Mouse (Mus musculus) kidney, embryonic 16.5 days (tissue): ENCODE data around the gene Pcnt. TPM values are rescaled to one million over a fixed set of nuclear protein-coding genes. Genes with fewer than 3 reads are reported as not detected.

ENCODE experiments used
- ATAC-seq: fragments of 200-750 bp; cut with Nextera tagmentation; 2 replicates; pipeline ENCODE4 v1.8.0; 2017; ENCODE audit warnings: moderate TSS enrichment; ENCODE audit not compliant: low FRiP score, low TSS enrichment
- H3K27ac ChIP-seq: fragments of 300-500 bp; sonication (generic); 2 replicates; pipeline ENCODE4 v1.5.1; 2014; ENCODE audit warnings: low read length
- H3K27me3 ChIP-seq: fragments of 300-500 bp; sonication (generic); 2 replicates; pipeline ENCODE4 v1.6.1; 2014; ENCODE audit warnings: low read length, control low read depth, mixed read lengths; ENCODE audit not compliant: insufficient read depth
- H3K36me3 ChIP-seq: fragments of 300-500 bp; sonication (generic); 2 replicates; pipeline ENCODE4 v1.6.1; 2014; ENCODE audit warnings: low read length, control low read depth, mixed read lengths; ENCODE audit not compliant: insufficient read depth
- H3K4me1 ChIP-seq: fragments of 300-500 bp; sonication (generic); 2 replicates; pipeline ENCODE4 v1.6.1; 2014; ENCODE audit warnings: low read length, control low read depth, mixed read lengths; ENCODE audit not compliant: insufficient read depth
- H3K4me2 ChIP-seq: fragments of 300-500 bp; sonication (generic); replicated peaks from 2 replicates; pipeline ENCODE4 v1.6.1; 2014; ENCODE audit warnings: low read depth, low read length
- H3K4me3 ChIP-seq: fragments of 300-500 bp; sonication (generic); 2 replicates; pipeline ENCODE4 v1.5.1; 2014; ENCODE audit warnings: mild to moderate bottlenecking, low read length
- H3K9ac ChIP-seq: fragments of 300-500 bp; sonication (generic); replicated peaks from 2 replicates; pipeline ENCODE4 v1.6.1; 2014; ENCODE audit warnings: low read length
- H3K9me3 ChIP-seq: fragments of 300-500 bp; sonication (generic); 2 replicates; pipeline ENCODE4 v1.6.1; 2016; ENCODE audit warnings: low read length, control low read depth
- WGBS: fragments of 180-500 bp; shearing (Covaris S2); extraction: QIAGEN DNeasy Blood & Tissue Kit; methylation state at CpG from one replicate; pipeline ENCODE4 v1.1.7; 2014; 5-methylcytosine and 5-hydroxymethylcytosine counted together
- polyA plus RNA-seq: library from polyadenylated mRNA; unstranded; fragments of >200 nt; fragmentation: Nextera tagmentation; extraction: Ambion mirVana; gene quantifications from 2 replicates; pipeline ENCODE4 v1.2.1, GENCODE M21; 2015

Pcnt gene
- polyA plus RNA-seq: 15.3 and 18.0 TPM in 2 replicates

GRCm38 (mm10) chr10:76442178-76443088, at the start of gene Pcnt:
Gene Pcnt, minus strand, starts transcription at chr10:76442786.
- Histone ChIP-seq H3K4me2 (peak within 1 kb of the TSS; percentile 84), H3K4me3 (peak within 1 kb of the TSS; percentile 93), H3K27ac (peak within 1 kb of the TSS; percentile 98), H3K9me3 (no peaks in the 10 kb centered on the region), H3K27me3 (no peaks in the 10 kb centered on the region), H3K4me1 (peaks cover 16% of the 10 kb centered on the region), H3K9ac (peak within 1 kb of the TSS; percentile 89), H3K36me3 (peaks cover 17% of the 10 kb centered on the region)
- ATAC-seq: peak; percentile 99
- WGBS: under 1% methylated on average over 77 of the region's 78 CpGs

GRCm38 (mm10) chr10:76489205-76489604, 46.6 kb upstream of the Pcnt start:
- Histone ChIP-seq H3K27me3 (no peaks in the 10 kb centered on the region), H3K4me2 (no peak overlapping the region), H3K4me3 (no peak overlapping the region), H3K9me3 (no peaks in the 10 kb centered on the region), H3K27ac (no peak overlapping the region), H3K36me3 (peaks cover 86% of the 10 kb centered on the region), H3K9ac (no peak overlapping the region), H3K4me1 (no peaks in the 10 kb centered on the region)
- no peak for ATAC-seq
- 95% methylated on average over 15 of the region's 15 CpGs for WGBS

GRCm38 (mm10) chr10:76488265-76488664, 45.7 kb upstream of the Pcnt start:
- no peak overlapping the region for H3K9ac ChIP-seq
- 95% methylated on average over 8 of the region's 8 CpGs for WGBS
- H3K36me3 ChIP-seq: peaks cover 86% of the 10 kb centered on the region
- H3K4me3 ChIP-seq: no peak overlapping the region
- H3K27me3 ChIP-seq: no peaks in the 10 kb centered on the region
- no peak overlapping the region for H3K4me2 ChIP-seq
- no peaks in the 10 kb centered on the region for H3K9me3 ChIP-seq
- no peaks in the 10 kb centered on the region for H3K4me1 ChIP-seq
- no peak for ATAC-seq
- no peak overlapping the region for H3K27ac ChIP-seq

GRCm38 (mm10) chr10:76486302-76486701, 43.7 kb upstream of the Pcnt start:
- Histone ChIP-seq H3K4me2 (no peak overlapping the region), H3K9ac (no peak overlapping the region), H3K9me3 (no peaks in the 10 kb centered on the region), H3K27me3 (no peaks in the 10 kb centered on the region), H3K36me3 (peaks cover 82% of the 10 kb centered on the region), H3K27ac (no peak overlapping the region), H3K4me1 (no peaks in the 10 kb centered on the region), H3K4me3 (no peak overlapping the region)
- ATAC-seq: no peak
- WGBS: 98% methylated on average over 2 of the region's 2 CpGs

- H3K27ac ChIP-seq: no peak overlapping the region
- H3K9me3 ChIP-seq: no peaks in the 10 kb centered on the region
- no peak for ATAC-seq
- peaks cover 82% of the 10 kb centered on the region for H3K36me3 ChIP-seq
- H3K27me3 ChIP-seq: no peaks in the 10 kb centered on the region
- no peak overlapping the region for H3K9ac ChIP-seq
- no peak overlapping the region for H3K4me3 ChIP-seq
- no peaks in the 10 kb centered on the region for H3K4me1 ChIP-seq
- WGBS: 89% methylated on average over 6 of the region's 6 CpGs
- no peak overlapping the region for H3K4me2 ChIP-seq
Observed at GRCm38 (mm10) chr10:76481480-76481879, 38.9 kb upstream of the Pcnt start.

GRCm38 (mm10) chr10:76480851-76481250, 38.3 kb upstream of the Pcnt start:
- Histone ChIP-seq H3K4me3 (no peak overlapping the region), H3K4me1 (no peaks in the 10 kb centered on the region), H3K4me2 (no peak overlapping the region), H3K27ac (no peak overlapping the region), H3K27me3 (no peaks in the 10 kb centered on the region), H3K36me3 (peaks cover 82% of the 10 kb centered on the region), H3K9ac (no peak overlapping the region), H3K9me3 (no peaks in the 10 kb centered on the region)
- no peak for ATAC-seq
- WGBS: 93% methylated on average over 13 of the region's 13 CpGs

GRCm38 (mm10) chr10:76473759-76474158, 31.2 kb upstream of the Pcnt start:
- Histone ChIP-seq H3K4me3 (no peak overlapping the region), H3K4me2 (no peak overlapping the region), H3K9ac (no peak overlapping the region), H3K36me3 (peaks cover 59% of the 10 kb centered on the region), H3K9me3 (no peaks in the 10 kb centered on the region), H3K4me1 (no peaks in the 10 kb centered on the region), H3K27ac (no peak overlapping the region), H3K27me3 (no peaks in the 10 kb centered on the region)
- ATAC-seq: no peak
- WGBS: 90% methylated on average over 5 of the region's 5 CpGs

- H3K9me3 ChIP-seq: no peaks in the 10 kb centered on the region
- ATAC-seq: peak; percentile 93
- peak within 1 kb of the TSS; percentile 82 for H3K4me3 ChIP-seq
- H3K4me2 ChIP-seq: peak within 1 kb of the TSS; percentile 75
- H3K36me3 ChIP-seq: peaks cover 22% of the 10 kb centered on the region
- no peaks in the 10 kb centered on the region for H3K27me3 ChIP-seq
- H3K4me1 ChIP-seq: peaks cover 3% of the 10 kb centered on the region
- peak within 1 kb of the TSS; percentile 83 for H3K27ac ChIP-seq
- 1% methylated on average over 55 of the region's 55 CpGs for WGBS
- H3K9ac ChIP-seq: peak within 1 kb of the TSS; percentile 88
Observed at GRCm38 (mm10) chr10:76468203-76469162, 25.9 kb upstream of the Pcnt start, which contains the start of the genes Mcm3ap and Ybey. Gene Mcm3ap, plus strand, starts transcription at chr10:76468927. Gene Ybey, minus strand, starts transcription at chr10:76469114.

- WGBS: 87% methylated on average over 6 of the region's 6 CpGs
- no peak overlapping the region for H3K27ac ChIP-seq
- no peak overlapping the region for H3K4me2 ChIP-seq
- H3K9me3 ChIP-seq: peaks cover 9% of the 10 kb centered on the region; the same call in 1 of the 2 replicates
- ATAC-seq: no peak
- no peak overlapping the region for H3K4me3 ChIP-seq
- peaks cover 1% of the 10 kb centered on the region for H3K4me1 ChIP-seq
- 0 out of 2 replicates have a peak, but pooled peaks cover 4% of the 10 kb centered on the region for H3K36me3 ChIP-seq
- H3K9ac ChIP-seq: no peak overlapping the region
- no peaks in the 10 kb centered on the region for H3K27me3 ChIP-seq
Observed at GRCm38 (mm10) chr10:76462721-76463120, 20.1 kb upstream of the Pcnt start.
